Mouse (Mus musculus) C2C12 (cell line): Measurements from ENCODE around the gene Ggta1. TPM values are rescaled to one million over a fixed set of nuclear protein-coding genes. Genes with fewer than 3 reads are reported as not detected.

ENCODE experiments used
- H3K27me3 ChIP-seq: one replicate; pipeline ENCODE4 v1.6.1; 2011; ENCODE audit not compliant: control insufficient read depth, insufficient read depth, insufficient read length
- H3K36me3 ChIP-seq: one replicate; pipeline ENCODE4 v1.6.1; 2011; ENCODE audit not compliant: control insufficient read depth, insufficient read depth
- H3K4me3 ChIP-seq: one replicate; pipeline ENCODE4 v1.5.1; 2011; ENCODE audit warnings: mild to moderate bottlenecking, control low read depth; ENCODE audit not compliant: poor library complexity, insufficient read depth, severe bottlenecking
- H3K79me2 ChIP-seq: one replicate; pipeline ENCODE4 v1.6.1; 2011; ENCODE audit not compliant: control insufficient read depth, insufficient read depth
- H3K79me3 ChIP-seq: one replicate; pipeline ENCODE4 v1.6.1; 2011; ENCODE audit warnings: low read depth, control low read depth
- H3ac ChIP-seq: one replicate; pipeline ENCODE3; 2011; ENCODE audit warnings: low read depth; ENCODE audit not compliant: control insufficient read depth, insufficient read length
- CEBPB ChIP-seq: IDR thresholded peaks from one replicate; pipeline ENCODE4 v1.6.1; 2011; ENCODE audit warnings: low read depth, mild to moderate bottlenecking, control low read depth, moderate library complexity
- CTCF ChIP-seq: IDR thresholded peaks from one replicate; pipeline ENCODE4 v1.5.1; 2011; ENCODE audit not compliant: control insufficient read depth, insufficient read depth, insufficient read length
- FOSL1 ChIP-seq: IDR thresholded peaks from one replicate; pipeline ENCODE4 v1.8.0; 2011; ENCODE audit warnings: mild to moderate bottlenecking, low read length; ENCODE audit not compliant: poor library complexity, insufficient read depth, severe bottlenecking
- MAX ChIP-seq: IDR thresholded peaks from one replicate; pipeline ENCODE4 v1.6.1; 2011; ENCODE audit warnings: mild to moderate bottlenecking, control low read depth
- MYOD1 ChIP-seq: IDR thresholded peaks from one replicate; pipeline ENCODE4 v1.6.1; 2011; ENCODE audit warnings: low read depth; ENCODE audit not compliant: control insufficient read depth, insufficient read length
- MYOG ChIP-seq: IDR thresholded peaks from one replicate; pipeline ENCODE4 v1.6.1; 2011; ENCODE audit not compliant: control insufficient read depth, insufficient read length; ENCODE audit errors: extremely low read depth
- USF1 ChIP-seq: IDR thresholded peaks from one replicate; pipeline ENCODE4 v1.6.1; 2011; ENCODE audit warnings: low read depth, mild to moderate bottlenecking, control low read depth, moderate library complexity
- polyA plus RNA-seq: library from polyadenylated mRNA; unstranded; fragments of >200 nt; fragmentation: generic; extraction: Trizol; gene quantifications from one replicate; pipeline ENCODE4 v1.2.1, GENCODE M21; 2012; ENCODE audit warnings: missing spikeins

The Ggta1 gene
- polyA plus RNA-seq, 1 experiment: 7.1 TPM

DNA sequence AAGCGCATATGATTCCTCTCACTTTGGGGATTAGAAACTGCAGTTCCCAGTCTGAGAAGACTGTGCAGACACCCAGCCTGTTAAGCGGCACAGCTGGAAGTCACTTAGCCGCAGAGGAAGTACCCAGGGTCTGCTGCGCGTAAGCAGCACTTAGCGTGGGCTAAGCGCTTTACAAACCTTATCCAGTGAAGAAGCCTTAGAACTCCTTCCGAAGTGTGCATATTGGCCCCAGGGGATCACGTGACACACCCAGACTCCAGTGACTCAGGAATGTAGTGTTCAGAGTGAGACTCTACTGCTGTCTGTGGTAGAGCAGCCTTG lies 44.1 kb upstream of the Ggta1 start:
- H3K4me3 ChIP-seq: no peak overlapping the region
- TF ChIP-seq FOSL1 (no peak), USF1 (peak; percentile 49), CEBPB (no peak)
- H3K36me3 ChIP-seq: no peaks in the 10 kb centered on the region
- no peak overlapping the region for H3ac ChIP-seq
- no peaks in the 10 kb centered on the region for H3K27me3 ChIP-seq
- no peaks in the 10 kb centered on the region for H3K79me2 ChIP-seq
- H3K79me3 ChIP-seq: no peaks in the 10 kb centered on the region

DNA sequence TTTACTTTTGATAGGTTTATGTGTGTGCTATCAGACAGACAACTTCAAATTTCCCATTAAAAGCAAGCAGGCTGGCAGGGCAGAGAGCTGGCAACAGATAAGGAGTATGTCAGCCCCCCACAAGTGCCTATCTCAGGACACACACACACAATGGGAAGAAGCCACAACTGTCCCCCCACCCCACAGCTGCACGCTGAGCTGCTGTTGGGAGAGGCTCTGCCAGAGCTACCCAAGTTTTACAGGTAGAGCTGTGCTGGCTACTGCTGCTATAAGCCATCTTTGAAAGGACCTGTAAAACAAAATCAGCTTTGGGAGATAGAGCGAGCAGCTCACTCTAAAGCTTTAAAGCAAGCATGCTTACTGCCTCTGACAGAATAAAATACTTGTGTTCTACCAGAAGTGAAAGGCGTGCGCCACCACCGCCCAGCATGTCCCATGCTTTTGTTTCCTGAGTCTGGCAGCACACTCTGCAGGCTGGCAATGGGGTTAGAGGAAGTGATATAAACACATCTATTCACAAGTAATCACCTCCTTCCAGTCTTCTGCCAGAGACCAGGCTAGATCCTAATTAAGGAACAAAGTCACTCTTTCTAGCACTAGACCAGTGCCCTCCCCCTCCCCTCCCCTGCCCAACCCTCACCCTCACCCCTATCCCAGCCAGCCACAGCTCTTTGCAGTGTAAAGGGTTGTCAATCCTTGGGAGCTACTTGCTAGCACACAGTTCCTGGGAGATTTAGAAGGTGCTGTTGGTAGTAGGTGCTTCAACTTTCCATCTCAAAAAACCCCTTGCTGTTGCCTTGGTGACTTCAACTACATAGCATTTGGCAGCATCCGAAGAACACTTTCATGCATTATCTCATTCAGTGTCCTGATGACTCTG lies 43.5 kb upstream of the Ggta1 start:
- H3K79me3 ChIP-seq: no peaks in the 10 kb centered on the region
- no peaks in the 10 kb centered on the region for H3K27me3 ChIP-seq
- no peak overlapping the region for H3K4me3 ChIP-seq
- TF ChIP-seq USF1 (no peak), MYOD1 (no peak), CTCF (no peak), MAX (no peak), CEBPB (no peak)
- no peaks in the 10 kb centered on the region for H3K79me2 ChIP-seq
- H3ac ChIP-seq: no peak overlapping the region
- no peaks in the 10 kb centered on the region for H3K36me3 ChIP-seq

DNA sequence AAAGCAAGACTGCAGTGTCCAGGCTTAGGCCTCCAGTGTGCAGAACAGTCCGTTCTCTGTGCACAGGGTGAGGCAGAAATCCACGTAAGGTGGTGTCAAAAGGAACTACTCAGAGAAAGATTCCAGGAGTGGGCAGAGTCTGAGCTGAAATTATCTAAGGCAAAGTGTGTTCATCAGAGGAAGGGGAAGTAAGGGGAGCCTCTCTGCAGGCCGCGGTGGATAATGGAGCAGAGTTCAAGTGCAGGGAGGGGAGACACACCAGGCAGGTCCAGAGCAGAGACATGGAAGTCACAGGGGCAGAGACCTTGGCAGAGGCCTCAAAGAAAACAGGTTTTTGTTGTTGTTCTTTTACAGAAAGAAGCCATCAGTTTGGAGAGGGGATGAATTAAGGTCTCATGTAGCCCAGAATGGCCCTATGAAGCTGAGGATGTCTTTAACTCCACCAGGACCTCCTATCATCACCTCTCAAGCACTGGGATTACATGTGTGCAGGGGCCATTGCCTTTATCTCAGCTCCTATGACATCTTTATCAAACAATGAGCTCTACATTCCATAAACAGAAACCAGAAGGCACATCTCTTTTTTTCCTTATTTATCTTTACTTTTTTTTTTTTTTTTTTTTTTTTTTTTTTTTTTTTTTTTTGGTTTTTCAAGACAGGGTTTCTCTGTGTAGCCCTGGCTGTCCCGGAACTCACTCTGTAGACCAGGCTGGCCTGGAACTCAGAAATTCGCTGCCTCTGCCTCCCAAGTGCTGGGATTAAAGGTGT lies 42.7 kb upstream of the Ggta1 start:
- no peak overlapping the region for H3K4me3 ChIP-seq
- no peak for TF ChIP-seq MYOG
- no peaks in the 10 kb centered on the region for H3K79me2 ChIP-seq
- no peaks in the 10 kb centered on the region for H3K79me3 ChIP-seq
- no peaks in the 10 kb centered on the region for H3K27me3 ChIP-seq
- H3K36me3 ChIP-seq: no peaks in the 10 kb centered on the region
- no peak overlapping the region for H3ac ChIP-seq

DNA sequence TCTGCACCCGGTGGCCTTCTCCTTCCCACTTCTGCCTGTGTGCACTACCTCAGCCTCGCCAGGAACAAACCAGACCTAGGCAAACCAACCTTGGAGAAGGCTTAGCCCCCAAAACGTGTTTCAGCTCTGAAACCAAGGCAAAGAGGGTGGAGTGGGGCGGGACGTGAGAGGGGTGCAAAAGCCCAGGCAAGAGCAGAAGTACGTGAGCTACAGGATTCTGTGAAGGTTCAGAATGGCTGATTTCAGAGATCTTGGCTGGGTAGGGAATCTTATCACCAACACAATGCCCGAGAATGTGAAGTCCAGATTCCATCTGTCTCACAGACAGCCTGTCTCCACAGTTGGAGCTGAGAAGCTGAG lies 41.4 kb upstream of the Ggta1 start:
- Histone ChIP-seq H3K79me2 (no peaks in the 10 kb centered on the region), H3K36me3 (no peaks in the 10 kb centered on the region), H3ac (no peak overlapping the region), H3K4me3 (no peak overlapping the region), H3K27me3 (no peaks in the 10 kb centered on the region), H3K79me3 (no peaks in the 10 kb centered on the region)
- TF ChIP-seq CTCF: no peak
- TF ChIP-seq USF1: no peak
- no peak for TF ChIP-seq FOSL1
- no peak for TF ChIP-seq MAX

DNA sequence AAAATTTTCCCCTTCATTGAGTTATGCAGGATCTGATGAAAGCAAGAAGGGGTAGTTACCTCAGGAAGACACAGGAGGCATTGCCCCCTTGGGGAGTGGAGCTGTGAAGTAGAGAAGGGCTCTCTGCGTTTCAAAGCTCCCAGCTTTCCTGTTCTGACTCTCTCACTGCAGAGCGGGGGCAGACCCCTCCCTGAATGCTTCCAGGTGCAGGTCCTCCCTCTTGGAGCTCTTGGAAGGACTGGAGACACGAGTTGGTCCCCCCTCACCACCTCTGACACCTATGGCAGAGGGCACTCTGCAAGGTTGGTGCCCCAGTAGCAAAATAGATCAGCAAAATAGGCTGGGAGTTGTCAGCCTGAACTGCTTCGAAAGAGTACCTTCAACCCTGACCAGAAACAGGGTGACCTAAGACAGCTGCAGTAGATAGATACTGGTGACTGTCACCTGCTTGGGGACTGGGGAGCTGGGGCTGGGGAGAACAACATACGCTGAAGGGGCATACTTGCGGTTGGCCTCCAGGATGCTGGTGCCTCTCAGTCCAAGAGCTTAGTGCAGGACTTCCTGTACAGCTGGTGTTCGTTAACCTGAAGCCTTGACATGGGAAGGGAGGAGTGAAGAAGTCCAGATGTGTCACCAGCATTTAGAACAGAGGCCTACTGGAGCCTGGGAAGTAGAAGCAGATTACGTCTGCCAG lies 40.8 kb upstream of the Ggta1 start:
- Histone ChIP-seq H3K4me3 (no peak overlapping the region), H3K79me3 (no peaks in the 10 kb centered on the region)

DNA sequence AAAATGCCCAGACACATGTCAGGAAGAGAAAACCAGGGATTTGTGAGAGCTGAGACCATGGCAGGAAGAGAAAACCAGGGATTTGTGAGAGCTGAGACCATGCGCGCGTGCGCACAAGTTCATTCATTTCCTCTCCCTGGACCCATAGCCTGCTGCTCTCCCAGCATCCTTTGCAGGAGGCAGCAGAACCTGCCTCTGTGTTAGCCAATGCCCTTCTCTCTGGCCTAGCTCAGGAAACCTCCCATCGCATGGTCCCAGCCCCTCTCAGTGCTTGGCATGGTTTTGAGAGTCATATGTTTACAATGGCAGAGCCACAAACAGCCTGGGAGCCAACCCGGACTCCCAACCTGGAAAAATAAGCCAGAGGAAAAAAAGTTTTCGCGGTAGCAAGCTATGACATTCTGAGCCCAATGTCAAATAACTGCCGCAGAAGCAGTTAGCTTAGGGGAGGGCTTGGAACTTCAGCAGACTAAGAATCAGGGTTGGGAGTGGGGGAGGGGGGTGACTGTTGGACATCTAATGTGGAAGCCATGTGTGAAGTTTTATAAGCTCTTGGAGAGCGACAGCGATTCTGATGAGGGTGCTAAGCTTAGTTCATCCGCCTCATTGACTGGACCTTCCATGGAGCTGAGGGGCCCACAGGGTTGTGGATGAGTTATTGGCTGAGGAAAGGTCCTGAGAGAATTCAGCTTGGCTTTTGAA lies 40.1 kb upstream of the Ggta1 start:
- Histone ChIP-seq H3K36me3 (no peaks in the 10 kb centered on the region), H3K27me3 (no peaks in the 10 kb centered on the region), H3ac (no peak overlapping the region), H3K4me3 (no peak overlapping the region), H3K79me2 (no peaks in the 10 kb centered on the region), H3K79me3 (no peaks in the 10 kb centered on the region)
- TF ChIP-seq FOSL1 (no peak), USF1 (no peak), MYOD1 (no peak), CEBPB (no peak), MAX (no peak), MYOG (no peak), CTCF (no peak)

More for the DNA sequence above, 40.8 kb upstream of the Ggta1 start:
- H3K36me3 ChIP-seq: no peaks in the 10 kb centered on the region
- TF ChIP-seq FOSL1 (no peak), CTCF (no peak), MAX (no peak), CEBPB (no peak)
- H3ac ChIP-seq: no peak overlapping the region
- no peaks in the 10 kb centered on the region for H3K79me2 ChIP-seq
- H3K27me3 ChIP-seq: no peaks in the 10 kb centered on the region
